Comparison of ENCODE assay signal across 28 mouse cellular contexts in genomic region chr13:98555693-98556092, GRCm38 (mm10).
A peak's percentile ranks its signal among the peaks of the same experiment; 100 is the strongest.
DNase-seq lines count a peak whose midpoint lies in the region; ATAC-seq and TF ChIP-seq lines count a peak whose summit lies in the region.
"Had no signal": no experiment of that assay in that cellular context is flagged by ENCODE, and none has a peak within 500 bp of the region (broad histone marks: within the 10 kb centered on the region; RNA-seq: fewer than 3 reads in every experiment).

No protein-coding gene starts in this region.

- ATAC-seq in lung, embryonic 14.5 days (ENCODE audit: insufficient read depth), result no peak
- ATAC-seq in lung, postnatal 0 days, result no peak
- ATAC-seq in embryonic facial prominence, embryonic 12.5 days (ENCODE audit: insufficient number of reproducible peaks, insufficient read depth, low FRiP score, low TSS enrichment), result no peak
- peak; percentile 57 for ATAC-seq in embryonic facial prominence, embryonic 15.5 days (ENCODE audit: insufficient number of reproducible peaks, low FRiP score, low TSS enrichment, low read depth)
- ATAC-seq in granulocyte monocyte progenitor cell, adult 5-6 weeks (replicated peaks; ENCODE audit: poor library complexity, severe bottlenecking), result no peak
- ATAC-seq: activated CD4-positive, CD25-positive, alpha-beta regulatory T cell, adult 4 months; forebrain, embryonic 15.5 days; hindbrain, embryonic 16.5 days; intestine, embryonic 15.5 days had no signal

- no peaks in the 10 kb centered on the region for H3K9me3 ChIP-seq in lung, embryonic 14.5 days (ENCODE audit: low read depth, low read length)
- H3K9me3 ChIP-seq in lung, postnatal 0 days (ENCODE audit: low read length), result no peaks in the 10 kb centered on the region
- no peaks in the 10 kb centered on the region for H3K9me3 ChIP-seq in embryonic facial prominence, embryonic 12.5 days
- no peaks in the 10 kb centered on the region for H3K9me3 ChIP-seq in embryonic facial prominence, embryonic 15.5 days (replicated peaks)
- H3K9me3 ChIP-seq: forebrain, embryonic 12.5 days; forebrain, embryonic 15.5 days; heart, embryonic 15.5 days; hindbrain, embryonic 13.5 days; intestine, embryonic 15.5 days had no signal

- no peak for TF ChIP-seq CTCF in lung, embryonic 14.5 days (IDR thresholded peaks at IDR 0.05; ENCODE audit: low read depth)
- TF ChIP-seq CTCF in lung, postnatal 0 days (IDR thresholded peaks at IDR 0.05), result no peak

- DNase-seq in lung, embryonic 14.5 days, result peak; percentile 57
- no peak for DNase-seq in lung, postnatal 0 days (ENCODE audit: low spot score)
- no peak for DNase-seq in lung, postnatal 10 days
- DNase-seq in B cell, adult 2 months, result no peak
- DNase-seq: adrenal gland, adult 8-10 months; adrenal gland, postnatal 25 days; cerebellum, adult 11-12 months; cerebellum, adult 8-10 months; cerebellum, postnatal 10 days; cerebellum, postnatal 36 days; embryo, embryonic 11 days; gastrocnemius, postnatal 25 days; heart, adult 2 months; heart, postnatal 10 days; heart, postnatal 36 days; kidney, adult 11 months had no signal

- no peaks in the 10 kb centered on the region for H3K27me3 ChIP-seq in lung, embryonic 14.5 days (ENCODE audit: insufficient read depth, low read length)
- H3K27me3 ChIP-seq in lung, postnatal 0 days (replicated peaks; ENCODE audit: insufficient read depth, low read length), result no peaks in the 10 kb centered on the region
- no peaks in the 10 kb centered on the region for H3K27me3 ChIP-seq in embryonic facial prominence, embryonic 12.5 days
- H3K27me3 ChIP-seq in embryonic facial prominence, embryonic 15.5 days, result 0 out of 2 replicates have a peak, but pooled peaks cover 3% of the 10 kb centered on the region
- H3K27me3 ChIP-seq: heart, embryonic 15.5 days; intestine, embryonic 15.5 days had no signal

- H3K27ac ChIP-seq in lung, embryonic 14.5 days (ENCODE audit: low read depth), result no peak overlapping the region
- no peak overlapping the region for H3K27ac ChIP-seq in lung, postnatal 0 days (ENCODE audit: low read length)
- 0 out of 2 replicates have a peak overlapping the region, but pooled peaks have one; percentile 25 for H3K27ac ChIP-seq in embryonic facial prominence, embryonic 12.5 days
- peak overlapping the region; percentile 63 for H3K27ac ChIP-seq in embryonic facial prominence, embryonic 15.5 days (replicated peaks)
- H3K27ac ChIP-seq: forebrain, embryonic 12.5 days; forebrain, embryonic 15.5 days; heart, adult 2 months; heart, embryonic 15.5 days; hindbrain, embryonic 13.5 days; intestine, embryonic 15.5 days had no signal

- no peak overlapping the region for H3K4me2 ChIP-seq in lung, embryonic 14.5 days
- H3K4me2 ChIP-seq in lung, postnatal 0 days (replicated peaks; ENCODE audit: low read depth, low read length), result no peak overlapping the region
- no peak overlapping the region for H3K4me2 ChIP-seq in embryonic facial prominence, embryonic 12.5 days (replicated peaks)
- no peak overlapping the region for H3K4me2 ChIP-seq in embryonic facial prominence, embryonic 15.5 days (replicated peaks)
- H3K4me2 ChIP-seq: forebrain, embryonic 12.5 days; forebrain, embryonic 15.5 days; heart, embryonic 12.5 days; heart, embryonic 15.5 days; hindbrain, embryonic 13.5 days; intestine, embryonic 15.5 days had no signal

- no peak overlapping the region for H3K9ac ChIP-seq in lung, embryonic 14.5 days
- H3K9ac ChIP-seq in lung, postnatal 0 days (replicated peaks; ENCODE audit: low read depth), result no peak overlapping the region
- no peak overlapping the region for H3K9ac ChIP-seq in embryonic facial prominence, embryonic 12.5 days
- no peak overlapping the region for H3K9ac ChIP-seq in embryonic facial prominence, embryonic 15.5 days
- H3K9ac ChIP-seq: forebrain, embryonic 12.5 days; forebrain, embryonic 15.5 days; heart, embryonic 12.5 days; heart, embryonic 15.5 days; hindbrain, embryonic 13.5 days; intestine, embryonic 15.5 days had no signal

- H3K4me3 ChIP-seq in lung, embryonic 14.5 days (ENCODE audit: low read depth, low read length), result no peak overlapping the region
- no peak overlapping the region for H3K4me3 ChIP-seq in lung, postnatal 0 days (ENCODE audit: low read depth, low read length)
- H3K4me3 ChIP-seq in embryonic facial prominence, embryonic 12.5 days, result no peak overlapping the region
- H3K4me3 ChIP-seq in embryonic facial prominence, embryonic 15.5 days (replicated peaks), result no peak overlapping the region
- H3K4me3 ChIP-seq: erythroblast, embryonic 14.5 days; forebrain, embryonic 12.5 days; forebrain, embryonic 15.5 days; heart, adult 2 months; heart, embryonic 12.5 days; heart, embryonic 15.5 days; hindbrain, embryonic 13.5 days; intestine, embryonic 15.5 days had no signal

- no peaks in the 10 kb centered on the region for H3K36me3 ChIP-seq in lung, embryonic 14.5 days (ENCODE audit: insufficient read depth)
- H3K36me3 ChIP-seq in lung, postnatal 0 days (ENCODE audit: insufficient read depth, low read length), result no peaks in the 10 kb centered on the region
- H3K36me3 ChIP-seq in embryonic facial prominence, embryonic 12.5 days, result no peaks in the 10 kb centered on the region
- H3K36me3 ChIP-seq in embryonic facial prominence, embryonic 15.5 days, result no peaks in the 10 kb centered on the region
- H3K36me3 ChIP-seq: forebrain, embryonic 12.5 days; forebrain, embryonic 15.5 days; heart, embryonic 12.5 days; heart, embryonic 15.5 days; hindbrain, embryonic 13.5 days; intestine, embryonic 15.5 days had no signal

- WGBS in lung, embryonic 14.5 days, result 47% methylated on average over 6 of the region's 6 CpGs
- 60% methylated on average over 6 of the region's 6 CpGs for WGBS in lung, postnatal 0 days
- 37% methylated on average over 6 of the region's 6 CpGs for WGBS in embryonic facial prominence, embryonic 12.5 days
- WGBS in embryonic facial prominence, embryonic 15.5 days, result 34% methylated on average over 6 of the region's 6 CpGs

- no peaks in the 10 kb centered on the region; the same call in 1 of the 2 replicates for H3K4me1 ChIP-seq in lung, embryonic 14.5 days (ENCODE audit: insufficient read depth)
- no peaks in the 10 kb centered on the region for H3K4me1 ChIP-seq in lung, postnatal 0 days (ENCODE audit: insufficient read depth, low read depth, low read length)
- peaks cover 16% of the 10 kb centered on the region for H3K4me1 ChIP-seq in embryonic facial prominence, embryonic 12.5 days
- H3K4me1 ChIP-seq in embryonic facial prominence, embryonic 15.5 days, result peaks cover 19% of the 10 kb centered on the region
- H3K4me1 ChIP-seq: forebrain, embryonic 12.5 days; forebrain, embryonic 15.5 days; heart, embryonic 12.5 days; heart, embryonic 15.5 days; hindbrain, embryonic 13.5 days; intestine, embryonic 15.5 days had no signal

- TF ChIP-seq EP300 in lung, postnatal 0 days (IDR thresholded peaks at IDR 0.05), result no peak

Comparison
In these comparisons a context has a peak if more than half of its experiments do, and no peak if none do; other contexts are left out.
1. H3K27ac ChIP-seq: peak in embryonic facial prominence, embryonic 12.5 days (single experiment) and embryonic facial prominence, embryonic 15.5 days (single experiment); none in lung, embryonic 14.5 days (single experiment) and lung, postnatal 0 days (single experiment).